Mouse (Mus musculus) right cerebral cortex, adult 18-20 months (tissue): ENCODE results near the gene Neurl1a.

Experiments used
- DNase-seq: peaks from one replicate; pipeline ENCODE4 v3.0.0; 2022; ENCODE audit warnings: mixed read lengths

Neurl1a gene

GRCm38 (mm10) chr19:47168793-47169412, 9.7 kb upstream of the Neurl1a start:
- DNase-seq, result peak; percentile 88

- DNase-seq, result no peak
Observed at GRCm38 (mm10) chr19:47174515-47174914, 4.1 kb upstream of the Neurl1a start.

- no peak for DNase-seq
Observed at GRCm38 (mm10) chr19:47175472-47175871, 3.1 kb upstream of the Neurl1a start.

- no peak for DNase-seq
Observed at GRCm38 (mm10) chr19:47176916-47177505, 1.6 kb upstream of the Neurl1a start.

- DNase-seq, result no peak
Observed at GRCm38 (mm10) chr19:47178001-47178400, 619 bp upstream of the Neurl1a start.

GRCm38 (mm10) chr19:47179272-47179809, 721 bp downstream of the Neurl1a start:
- peak; percentile 52 for DNase-seq

GRCm38 (mm10) chr19:47180011-47180410, 1.4 kb downstream of the Neurl1a start:
- no peak for DNase-seq

- DNase-seq, result no peak
Observed at GRCm38 (mm10) chr19:47184221-47184620, 5.6 kb downstream of the Neurl1a start.

GRCm38 (mm10) chr19:47184736-47185135, 6.1 kb downstream of the Neurl1a start:
- DNase-seq, result no peak

- peak; percentile 67 for DNase-seq
Observed at GRCm38 (mm10) chr19:47186514-47187275, 8.1 kb downstream of the Neurl1a start.

- DNase-seq, result no peak
Observed at GRCm38 (mm10) chr19:47188515-47189128, 10.0 kb downstream of the Neurl1a start.

GRCm38 (mm10) chr19:47192158-47192557, 13.5 kb downstream of the Neurl1a start:
- no peak for DNase-seq

GRCm38 (mm10) chr19:47198671-47199350, 20.2 kb downstream of the Neurl1a start:
- no peak for DNase-seq

- no peak for DNase-seq
Observed at GRCm38 (mm10) chr19:47201972-47202371, 23.4 kb downstream of the Neurl1a start.

- DNase-seq, result no peak
Observed at GRCm38 (mm10) chr19:47202429-47202828, 23.8 kb downstream of the Neurl1a start.

- no peak for DNase-seq
Observed at GRCm38 (mm10) chr19:47203042-47203441, 24.4 kb downstream of the Neurl1a start.

- DNase-seq, result peak; percentile 70
Observed at GRCm38 (mm10) chr19:47204653-47205052, 26.0 kb downstream of the Neurl1a start.

- DNase-seq, result no peak
Observed at GRCm38 (mm10) chr19:47206126-47206525, 27.5 kb downstream of the Neurl1a start.

GRCm38 (mm10) chr19:47210432-47210831, 31.8 kb downstream of the Neurl1a start:
- no peak for DNase-seq

GRCm38 (mm10) chr19:47211609-47212312, 33.1 kb downstream of the Neurl1a start:
- peak; percentile 28 for DNase-seq

GRCm38 (mm10) chr19:47212401-47212800, 33.8 kb downstream of the Neurl1a start:
- no peak for DNase-seq

GRCm38 (mm10) chr19:47213470-47213869, 34.9 kb downstream of the Neurl1a start:
- no peak for DNase-seq
